Mouse (Mus musculus) testis, adult 2 months (tissue): ENCODE data around the gene Kank2.

Source experiments
- CTCF ChIP-seq: fragments of 200-500 bp; IDR thresholded peaks from 2 replicates; pipeline ENCODE4 v1.5.1; 2012; ENCODE audit warnings: low read depth, mild to moderate bottlenecking, inconsistent platforms, low read length, moderate library complexity; ENCODE audit not compliant: control insufficient read depth, insufficient read depth, insufficient replicate concordance
- POLR2A ChIP-seq: fragments of 200-500 bp; IDR thresholded peaks from 2 replicates; pipeline ENCODE4 v1.6.1; 2012; ENCODE audit warnings: low read depth, mild to moderate bottlenecking, inconsistent platforms, low read length, moderate library complexity; ENCODE audit not compliant: control insufficient read depth

- TF ChIP-seq POLR2A = no peak
- TF ChIP-seq CTCF = no peak
Measured at GRCm38 (mm10) chr9:21794344-21794834, 4.2 kb downstream of the Kank2 start.
